Mouse (Mus musculus) neural tube, embryonic 12.5 days (tissue): ENCODE measurements around the gene Ccdc141. TPM values are rescaled to one million over a fixed set of nuclear protein-coding genes. Genes with fewer than 3 reads are reported as not detected.
A peak's percentile ranks its signal among the peaks of the same experiment; 100 is the strongest.

Experiments used
- ATAC-seq: fragments of 200-750 bp; cut with Nextera tagmentation; 2 replicates; pipeline ENCODE4 v1.8.0; 2017; ENCODE audit warnings: low read depth, mild to moderate bottlenecking, moderate TSS enrichment, moderate library complexity; ENCODE audit not compliant: low FRiP score
- H3K27ac ChIP-seq: fragments of 300-500 bp; sonication (generic); 2 replicates; pipeline ENCODE4 v1.5.1; 2016
- H3K27me3 ChIP-seq: fragments of 300-500 bp; sonication (generic); replicated peaks from 2 replicates; pipeline ENCODE4 v1.6.1; 2016; ENCODE audit warnings: mild to moderate bottlenecking
- H3K36me3 ChIP-seq: fragments of 300-500 bp; sonication (generic); 2 replicates; pipeline ENCODE4 v1.6.1; 2016; ENCODE audit warnings: mild to moderate bottlenecking
- H3K4me1 ChIP-seq: fragments of 300-500 bp; sonication (generic); 2 replicates; pipeline ENCODE4 v1.6.1; 2016
- H3K4me2 ChIP-seq: fragments of 300-500 bp; sonication (generic); replicated peaks from 2 replicates; pipeline ENCODE4 v1.6.1; 2016; ENCODE audit warnings: mild to moderate bottlenecking
- H3K4me3 ChIP-seq: fragments of 300-500 bp; sonication (generic); 2 replicates; pipeline ENCODE4 v1.5.1; 2016
- H3K9ac ChIP-seq: fragments of 300-500 bp; sonication (generic); 2 replicates; pipeline ENCODE4 v1.6.1; 2016; ENCODE audit warnings: mild to moderate bottlenecking
- H3K9me3 ChIP-seq: fragments of 300-500 bp; sonication (generic); 2 replicates; pipeline ENCODE4 v1.6.1; 2016; ENCODE audit warnings: mild to moderate bottlenecking
- WGBS: fragments of 180-500 bp; shearing (Covaris S2); methylation state at CpG from one replicate; pipeline ENCODE4 v1.1.7; 2016; 5-methylcytosine and 5-hydroxymethylcytosine counted together
- polyA plus RNA-seq: library from polyadenylated mRNA; unstranded; fragments of >200 nt; fragmentation: Nextera tagmentation; extraction: Ambion mirVana; gene quantifications from 2 replicates; pipeline ENCODE4 v1.2.1, GENCODE M21; 2016

Ccdc141 gene
- polyA plus RNA-seq, 1 experiment from 2014 or later: 8.4 TPM

GRCm38 (mm10) chr2:76982391-76983145 lies 187.9 kb downstream of the Ccdc141 start, which contains the start of gene Ttn:
TSS of gene Ttn (minus strand) at chr2:76982547.
- no peaks in the 10 kb centered on the region for H3K27me3 ChIP-seq
- WGBS: 89% methylated on average over 18 of the region's 18 CpGs

GRCm38 (mm10) chr2:76981717-76982116 lies 188.7 kb downstream of the Ccdc141 start:
- no peaks in the 10 kb centered on the region for H3K9me3 ChIP-seq
- no peaks in the 10 kb centered on the region for H3K27me3 ChIP-seq
- H3K4me2 ChIP-seq: no peak overlapping the region
- ATAC-seq: no peak
- H3K4me3 ChIP-seq: no peak overlapping the region
- whole genome bisulfite sequencing: 83% methylated on average over 5 of the region's 5 CpGs
- H3K4me1 ChIP-seq: no peaks in the 10 kb centered on the region
- no peak overlapping the region for H3K9ac ChIP-seq
- H3K36me3 ChIP-seq: no peaks in the 10 kb centered on the region
- H3K27ac ChIP-seq: no peak overlapping the region

More at GRCm38 (mm10) chr2:76982391-76983145, 187.9 kb downstream of the Ccdc141 start, which contains the start of gene Ttn:
- Histone ChIP-seq H3K9ac (no peak within 1 kb of the TSS), H3K36me3 (no peaks in the 10 kb centered on the region), H3K4me1 (no peaks in the 10 kb centered on the region), H3K9me3 (no peaks in the 10 kb centered on the region), H3K4me3 (no peak within 1 kb of the TSS), H3K4me2 (no peak within 1 kb of the TSS), H3K27ac (no peak within 1 kb of the TSS)
- no peak for ATAC-seq

GRCm38 (mm10) chr2:76980146-76980545 lies 190.3 kb downstream of the Ccdc141 start:
- Histone ChIP-seq H3K4me1 (no peaks in the 10 kb centered on the region), H3K4me2 (no peak overlapping the region), H3K9me3 (no peaks in the 10 kb centered on the region), H3K36me3 (no peaks in the 10 kb centered on the region), H3K4me3 (no peak overlapping the region), H3K27me3 (no peaks in the 10 kb centered on the region), H3K27ac (no peak overlapping the region), H3K9ac (no peak overlapping the region)
- 55% methylated on average over 9 of the region's 9 CpGs for WGBS
- ATAC-seq: no peak

GRCm38 (mm10) chr2:76977650-76978049 lies 192.8 kb downstream of the Ccdc141 start:
- WGBS: 81% methylated on average over 6 of the region's 6 CpGs
- no peak for ATAC-seq
- Histone ChIP-seq H3K9me3 (no peaks in the 10 kb centered on the region), H3K36me3 (no peaks in the 10 kb centered on the region), H3K4me1 (no peaks in the 10 kb centered on the region), H3K27ac (no peak overlapping the region), H3K27me3 (no peaks in the 10 kb centered on the region), H3K4me2 (no peak overlapping the region), H3K4me3 (no peak overlapping the region), H3K9ac (no peak overlapping the region)

- ATAC-seq: no peak
- no peak overlapping the region for H3K4me2 ChIP-seq
- H3K4me3 ChIP-seq: no peak overlapping the region
- no peak overlapping the region for H3K27ac ChIP-seq
- H3K36me3 ChIP-seq: no peaks in the 10 kb centered on the region
- H3K9ac ChIP-seq: no peak overlapping the region
- no peaks in the 10 kb centered on the region for H3K4me1 ChIP-seq
- no peaks in the 10 kb centered on the region for H3K27me3 ChIP-seq
- H3K9me3 ChIP-seq: no peaks in the 10 kb centered on the region
- WGBS: 69% methylated on average over 4 of the region's 4 CpGs
Measured at GRCm38 (mm10) chr2:76972051-76972450, 198.4 kb downstream of the Ccdc141 start.

- Histone ChIP-seq H3K9me3 (no peaks in the 10 kb centered on the region), H3K4me3 (no peak overlapping the region), H3K4me2 (no peak overlapping the region), H3K9ac (no peak overlapping the region), H3K27me3 (no peaks in the 10 kb centered on the region), H3K36me3 (no peaks in the 10 kb centered on the region), H3K27ac (no peak overlapping the region), H3K4me1 (no peaks in the 10 kb centered on the region)
- 72% methylated on average over 5 of the region's 5 CpGs for WGBS
- peak; percentile 57; the same call in 1 of the 2 replicates for ATAC-seq
Measured at GRCm38 (mm10) chr2:76971069-76971468, 199.4 kb downstream of the Ccdc141 start.

GRCm38 (mm10) chr2:76970669-76971068 lies 199.8 kb downstream of the Ccdc141 start:
- peak; percentile 61; the same call in 1 of the 2 replicates for ATAC-seq
- no peaks in the 10 kb centered on the region for H3K27me3 ChIP-seq
- no peak overlapping the region for H3K4me2 ChIP-seq
- no peak overlapping the region for H3K9ac ChIP-seq
- 36% methylated on average over 4 of the region's 4 CpGs for WGBS
- no peak overlapping the region for H3K27ac ChIP-seq
- H3K4me1 ChIP-seq: no peaks in the 10 kb centered on the region
- no peak overlapping the region for H3K4me3 ChIP-seq
- no peaks in the 10 kb centered on the region for H3K9me3 ChIP-seq
- no peaks in the 10 kb centered on the region for H3K36me3 ChIP-seq

- Histone ChIP-seq H3K36me3 (no peaks in the 10 kb centered on the region), H3K9me3 (no peaks in the 10 kb centered on the region)
- ATAC-seq: no peak
Measured at GRCm38 (mm10) chr2:76970204-76970603, 200.2 kb downstream of the Ccdc141 start.

GRCm38 (mm10) chr2:76969637-76970036 lies 200.8 kb downstream of the Ccdc141 start:
- no peaks in the 10 kb centered on the region for H3K36me3 ChIP-seq
- H3K9me3 ChIP-seq: no peaks in the 10 kb centered on the region
- H3K4me1 ChIP-seq: no peaks in the 10 kb centered on the region
- no peak for ATAC-seq
- H3K9ac ChIP-seq: no peak overlapping the region
- no peaks in the 10 kb centered on the region for H3K27me3 ChIP-seq
- WGBS: 86% methylated on average over 21 of the region's 21 CpGs
- no peak overlapping the region for H3K4me2 ChIP-seq
- no peak overlapping the region for H3K4me3 ChIP-seq
- no peak overlapping the region for H3K27ac ChIP-seq

More at GRCm38 (mm10) chr2:76970204-76970603, 200.2 kb downstream of the Ccdc141 start:
- no peak overlapping the region for H3K27ac ChIP-seq
- no peak overlapping the region for H3K4me3 ChIP-seq
- H3K4me2 ChIP-seq: no peak overlapping the region
- 80% methylated on average over 6 of the region's 6 CpGs for WGBS
- H3K27me3 ChIP-seq: no peaks in the 10 kb centered on the region
- H3K4me1 ChIP-seq: no peaks in the 10 kb centered on the region
- H3K9ac ChIP-seq: no peak overlapping the region

- H3K27me3 ChIP-seq: no peaks in the 10 kb centered on the region
- no peak overlapping the region for H3K27ac ChIP-seq
- WGBS: 38% methylated on average over 8 of the region's 8 CpGs
- no peak overlapping the region for H3K9ac ChIP-seq
- H3K4me2 ChIP-seq: no peak overlapping the region
- H3K9me3 ChIP-seq: no peaks in the 10 kb centered on the region
- H3K36me3 ChIP-seq: no peaks in the 10 kb centered on the region
- H3K4me1 ChIP-seq: no peaks in the 10 kb centered on the region
- no peak overlapping the region for H3K4me3 ChIP-seq
- peak; percentile 70; the same call in 1 of the 2 replicates for ATAC-seq
Measured at GRCm38 (mm10) chr2:76968919-76969318, 201.5 kb downstream of the Ccdc141 start.

GRCm38 (mm10) chr2:76966582-76966981 lies 203.9 kb downstream of the Ccdc141 start:
- ATAC-seq: no peak
- Histone ChIP-seq H3K4me3 (no peak overlapping the region), H3K4me2 (no peak overlapping the region), H3K4me1 (no peaks in the 10 kb centered on the region), H3K9ac (no peak overlapping the region), H3K36me3 (no peaks in the 10 kb centered on the region), H3K9me3 (no peaks in the 10 kb centered on the region), H3K27me3 (no peaks in the 10 kb centered on the region), H3K27ac (no peak overlapping the region)
- WGBS: 93% methylated on average over 6 of the region's 6 CpGs

- Histone ChIP-seq H3K27me3 (no peaks in the 10 kb centered on the region), H3K9me3 (no peaks in the 10 kb centered on the region), H3K4me3 (no peak overlapping the region), H3K36me3 (no peaks in the 10 kb centered on the region), H3K9ac (no peak overlapping the region), H3K27ac (no peak overlapping the region), H3K4me1 (no peaks in the 10 kb centered on the region), H3K4me2 (no peak overlapping the region)
- WGBS: 83% methylated on average over 2 of the region's 2 CpGs
- ATAC-seq: no peak
Measured at GRCm38 (mm10) chr2:76966013-76966412, 204.4 kb downstream of the Ccdc141 start.

GRCm38 (mm10) chr2:76965542-76965941 lies 204.9 kb downstream of the Ccdc141 start:
- ATAC-seq: no peak
- no peak overlapping the region for H3K9ac ChIP-seq
- no peaks in the 10 kb centered on the region for H3K4me1 ChIP-seq
- 87% methylated on average over 7 of the region's 7 CpGs for WGBS
- no peaks in the 10 kb centered on the region for H3K9me3 ChIP-seq
- no peak overlapping the region for H3K27ac ChIP-seq
- no peaks in the 10 kb centered on the region for H3K36me3 ChIP-seq
- H3K27me3 ChIP-seq: no peaks in the 10 kb centered on the region
- H3K4me2 ChIP-seq: no peak overlapping the region
- H3K4me3 ChIP-seq: no peak overlapping the region
